In genomic region chr16:6192358-6192757, GRCm38 (mm10) we compare ENCODE assay signal across 27 mouse cellular contexts.
"Had no signal": no experiment of that assay in that cellular context is flagged by ENCODE, and none has a peak within 500 bp of the region (broad histone marks: within the 10 kb centered on the region; RNA-seq: fewer than 3 reads in every experiment).

No protein-coding gene starts in this region.

- H3K27ac ChIP-seq: gastrocnemius, adult 2 months; heart, embryonic 10.5 days; hindbrain, embryonic 10.5 days; hindbrain, embryonic 12.5 days; hindbrain, embryonic 14.5 days; intestine, embryonic 15.5 days; layer of hippocampus, adult 2 months; left cerebral cortex, adult 2 months; limb, embryonic 13.5 days; limb, embryonic 15.5 days; liver, embryonic 12.5 days; liver, embryonic 14.5 days had no signal

- H3K4me1 ChIP-seq: heart, embryonic 10.5 days; heart, embryonic 12.5 days; hindbrain, embryonic 10.5 days; hindbrain, embryonic 12.5 days; intestine, embryonic 15.5 days; limb, embryonic 13.5 days; limb, embryonic 15.5 days; liver, embryonic 12.5 days had no signal

- H3K9ac ChIP-seq: heart, embryonic 12.5 days; hindbrain, embryonic 12.5 days; hindbrain, embryonic 14.5 days; intestine, embryonic 15.5 days; limb, embryonic 13.5 days; limb, embryonic 15.5 days; liver, embryonic 12.5 days; liver, embryonic 14.5 days had no signal

- H3K36me3 ChIP-seq: heart, embryonic 10.5 days; heart, embryonic 12.5 days; hindbrain, embryonic 10.5 days; hindbrain, embryonic 12.5 days; intestine, embryonic 15.5 days; limb, embryonic 13.5 days; limb, embryonic 15.5 days; liver, embryonic 12.5 days had no signal

- H3K4me2 ChIP-seq: heart, embryonic 12.5 days; hindbrain, embryonic 12.5 days; hindbrain, embryonic 14.5 days; intestine, embryonic 15.5 days; limb, embryonic 13.5 days; limb, embryonic 15.5 days; liver, embryonic 12.5 days had no signal

- H3K4me3 ChIP-seq: gastrocnemius, adult 2 months; heart, embryonic 10.5 days; heart, embryonic 12.5 days; hindbrain, embryonic 10.5 days; hindbrain, embryonic 12.5 days; intestine, embryonic 15.5 days; layer of hippocampus, adult 2 months; left cerebral cortex, adult 2 months; limb, embryonic 13.5 days; limb, embryonic 15.5 days; liver, embryonic 12.5 days had no signal

- H3K27me3 ChIP-seq: heart, embryonic 12.5 days; hindbrain, embryonic 12.5 days; intestine, embryonic 15.5 days; limb, embryonic 13.5 days; limb, embryonic 15.5 days; liver, embryonic 12.5 days had no signal

- DNase-seq: gastrocnemius, adult 2 months; gastrocnemius, postnatal 10 days; gastrocnemius, postnatal 25 days; heart, adult 18-20 months; heart, postnatal 10 days; heart, postnatal 4 days; kidney, adult 18-20 months; kidney, adult 8-10 months; kidney, postnatal 10 days; kidney, postnatal 25 days; kidney, postnatal 4 days; left cerebral cortex, postnatal 4 days had no signal

- ATAC-seq: hindbrain, embryonic 16.5 days; inflammation-experienced regulatory T-cells, adult 6 months; intestine, embryonic 15.5 days; intestine, postnatal 0 days; liver, embryonic 12.5 days had no signal

- H3K9me3 ChIP-seq: heart, embryonic 10.5 days; heart, embryonic 12.5 days; hindbrain, embryonic 10.5 days; hindbrain, embryonic 12.5 days; intestine, embryonic 15.5 days; limb, embryonic 13.5 days; limb, embryonic 15.5 days; liver, embryonic 12.5 days had no signal
